Mouse (Mus musculus): ENCODE data around the gene Lypd4. TPM values are rescaled to one million over a fixed set of nuclear protein-coding genes. Genes with fewer than 3 reads are reported as not detected.

Gene Lypd4
- polyA plus RNA-seq (2015; fragmentation: Nextera tagmentation; extraction: Ambion mirVana) = not detected in 2 replicates

DNA sequence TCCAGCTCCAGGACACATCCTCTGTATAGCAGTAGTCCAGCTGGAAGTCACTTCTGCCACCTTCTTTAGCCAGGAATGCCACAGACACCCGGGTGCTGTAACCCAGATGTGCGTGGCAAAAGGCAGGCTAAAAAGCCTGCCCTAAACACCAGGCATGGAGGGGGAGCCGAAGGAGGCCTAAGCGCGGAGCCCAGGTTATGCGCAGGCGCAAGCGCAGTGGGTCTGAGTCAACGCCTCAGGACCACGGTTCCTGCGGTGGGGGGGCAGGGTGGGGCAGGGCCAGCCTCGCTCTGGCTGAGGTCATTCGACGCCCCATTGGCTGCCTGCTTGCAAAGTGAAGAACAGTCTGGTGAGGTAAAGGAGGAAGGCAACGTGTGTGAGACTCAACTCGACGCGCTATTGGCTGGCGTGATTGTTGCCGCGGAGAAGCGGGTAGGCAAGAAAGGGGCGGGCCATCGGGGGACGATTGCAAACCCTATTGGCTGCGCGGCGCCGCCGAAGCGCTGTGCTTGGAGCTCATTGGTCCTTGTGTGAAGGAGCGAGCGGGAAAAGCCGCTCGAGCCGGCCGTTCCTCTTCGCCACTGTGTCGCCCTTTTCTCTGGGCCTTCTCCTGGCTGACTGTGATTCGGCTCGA is at the start of gene Lypd4, which contains the start of gene Dmrtc2:
Lypd4 (minus strand) TSS at position 410 of the 634 bp plus-strand sequence.
Dmrtc2 (plus strand) TSS at position 526 of the 634 bp plus-strand sequence.
- Histone ChIP-seq H3K27me3 (replicated peaks) (peaks cover 62% of the 10 kb centered on the region), H3K27ac (replicated peaks) (no peak within 1 kb of the TSS), H3K4me2 (no peak within 1 kb of the TSS), H3K4me3 (no peak within 1 kb of the TSS), H3K9me3 (peaks cover 7% of the 10 kb centered on the region; the same call in 1 of the 2 replicates), H3K36me3 (no peaks in the 10 kb centered on the region), H3K9ac (no peak within 1 kb of the TSS), H3K4me1 (no peaks in the 10 kb centered on the region)
- ATAC-seq (ENCODE audit: extremely low read depth, insufficient number of reproducible peaks, low FRiP score, low TSS enrichment) = no peak
- WGBS = 37% methylated on average over 40 of the region's 41 CpGs

DNA sequence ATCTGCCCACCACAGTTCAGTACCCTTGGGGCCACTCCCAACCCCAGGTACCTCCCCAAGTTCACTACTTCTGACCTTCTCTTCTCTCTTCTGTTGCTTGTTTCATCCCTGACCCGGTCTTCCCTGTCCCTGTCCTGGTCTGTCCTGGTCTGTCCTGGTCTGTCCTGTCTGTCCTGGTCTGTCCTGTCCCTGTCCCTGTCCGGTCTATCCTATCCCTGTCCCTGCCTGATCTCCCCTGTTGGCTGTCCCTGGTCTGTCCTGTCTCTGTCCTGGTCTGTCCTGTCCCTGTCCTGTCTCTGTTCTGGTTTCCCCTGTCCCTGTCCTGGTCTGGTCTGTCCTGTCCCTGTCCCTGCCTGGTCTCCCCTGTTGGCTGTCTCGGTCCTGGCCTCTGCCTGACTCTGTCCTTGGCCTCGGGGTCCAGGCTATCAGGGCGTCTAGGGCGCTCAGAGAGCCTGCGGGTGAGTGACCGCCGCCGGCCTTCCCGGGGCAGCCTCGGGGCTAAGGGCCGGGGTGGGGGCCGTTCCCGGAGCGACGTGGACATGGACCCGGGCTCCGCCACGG is 49.1 kb upstream of the Lypd4 start:
- 88% methylated on average over 20 of the region's 20 CpGs for WGBS
- H3K4me2 ChIP-seq = no peak overlapping the region
- H3K9ac ChIP-seq = no peak overlapping the region
- no peaks in the 10 kb centered on the region for H3K4me1 ChIP-seq
- H3K9me3 ChIP-seq = no peaks in the 10 kb centered on the region
- ATAC-seq (ENCODE audit: extremely low read depth, insufficient number of reproducible peaks, low FRiP score, low TSS enrichment) = peak; percentile 26; the same call in 1 of the 2 replicates
- H3K27me3 ChIP-seq (replicated peaks) = no peaks in the 10 kb centered on the region
- H3K36me3 ChIP-seq = peaks cover 73% of the 10 kb centered on the region
- no peak overlapping the region for H3K4me3 ChIP-seq
- no peak overlapping the region for H3K27ac ChIP-seq (replicated peaks)

DNA sequence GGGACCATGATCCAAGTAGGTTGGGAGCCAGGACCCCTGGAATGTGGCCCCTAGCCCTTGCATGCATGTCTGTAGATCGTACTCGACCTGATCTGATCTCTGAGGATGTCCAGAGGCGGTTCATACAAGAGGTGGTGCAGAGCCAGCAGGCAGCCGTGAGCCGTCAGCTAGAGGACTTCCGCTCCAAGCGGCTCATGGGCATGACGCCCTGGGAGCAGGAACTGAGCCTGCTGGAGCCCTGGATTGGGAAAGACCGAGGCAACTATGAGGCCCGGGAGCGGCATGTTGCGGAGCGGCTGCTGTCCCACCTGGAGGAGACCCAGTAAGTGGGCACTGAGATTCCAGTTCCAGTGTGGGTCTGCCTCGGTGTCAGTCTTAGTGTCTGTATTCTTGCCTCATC is 42.7 kb upstream of the Lypd4 start:
- Histone ChIP-seq H3K4me1 (peaks cover 3% of the 10 kb centered on the region), H3K27me3 (replicated peaks) (no peaks in the 10 kb centered on the region), H3K4me3 (no peak overlapping the region), H3K27ac (replicated peaks) (no peak overlapping the region), H3K36me3 (peaks cover 70% of the 10 kb centered on the region), H3K4me2 (no peak overlapping the region), H3K9me3 (no peaks in the 10 kb centered on the region), H3K9ac (no peak overlapping the region)
- 89% methylated on average over 14 of the region's 14 CpGs for WGBS
- ATAC-seq (ENCODE audit: extremely low read depth, insufficient number of reproducible peaks, low FRiP score, low TSS enrichment) = no peak

DNA sequence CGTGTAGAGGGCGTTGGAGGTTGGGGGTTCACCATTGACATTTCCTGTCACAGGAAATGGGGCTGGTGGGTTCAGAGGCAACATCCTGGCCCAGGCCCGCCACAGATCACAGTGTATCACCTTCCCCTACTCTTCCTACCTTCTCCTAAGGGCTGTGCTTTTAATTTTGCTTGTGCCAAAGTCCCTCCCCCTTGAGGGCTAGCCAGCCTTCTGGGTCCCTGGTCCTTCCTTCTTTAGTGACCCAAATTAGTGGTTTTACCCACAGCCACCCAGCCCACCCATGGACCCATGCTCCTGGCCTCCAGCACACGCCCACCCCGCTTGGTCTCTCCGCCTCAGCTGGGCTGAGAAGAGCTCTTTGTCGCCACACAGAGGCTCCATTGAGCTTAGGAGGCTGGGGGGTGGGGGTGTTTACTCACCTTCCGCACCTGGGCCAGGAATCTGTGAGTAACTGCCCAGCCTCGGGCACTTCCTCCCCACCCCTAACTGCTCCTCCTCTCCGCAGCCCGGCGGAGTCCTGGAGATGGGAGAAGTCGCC is 37.5 kb upstream of the Lypd4 start:
- ATAC-seq (ENCODE audit: extremely low read depth, insufficient number of reproducible peaks, low FRiP score, low TSS enrichment) = no peak

DNA sequence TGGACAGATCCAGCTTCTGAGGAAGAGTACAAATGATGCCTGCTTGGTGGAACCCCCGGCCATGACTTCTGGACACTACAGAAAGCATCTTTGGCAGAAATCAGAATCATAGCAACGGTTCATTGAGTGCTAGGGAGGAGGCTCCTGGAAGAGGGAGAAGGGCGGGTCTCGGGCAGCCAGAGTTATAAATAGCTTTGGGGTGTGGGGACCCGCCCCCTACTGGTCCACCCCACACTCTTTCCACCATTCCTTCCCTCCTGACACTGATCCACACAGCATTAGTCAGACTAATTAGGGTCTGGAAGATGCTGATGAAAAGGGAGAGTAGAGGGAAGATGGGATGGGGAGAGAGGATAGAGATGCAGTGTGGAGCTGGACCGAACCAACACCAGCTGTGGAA is 36.8 kb upstream of the Lypd4 start:
- H3K9ac ChIP-seq = peak overlapping the region; percentile 33
- ATAC-seq (ENCODE audit: extremely low read depth, insufficient number of reproducible peaks, low FRiP score, low TSS enrichment) = no peak
- H3K27ac ChIP-seq (replicated peaks) = no peak overlapping the region
- H3K27me3 ChIP-seq (replicated peaks) = no peaks in the 10 kb centered on the region
- H3K4me2 ChIP-seq = peak overlapping the region; percentile 30
- no peaks in the 10 kb centered on the region for H3K9me3 ChIP-seq
- peaks cover 47% of the 10 kb centered on the region for H3K4me1 ChIP-seq
- no peak overlapping the region for H3K4me3 ChIP-seq
- 18% methylated on average over 6 of the region's 6 CpGs for WGBS
- H3K36me3 ChIP-seq = peaks cover 41% of the 10 kb centered on the region

More for the DNA sequence above, 37.5 kb upstream of the Lypd4 start:
- H3K4me2 ChIP-seq = peak overlapping the region; percentile 30
- no peaks in the 10 kb centered on the region for H3K27me3 ChIP-seq (replicated peaks)
- 0 out of 2 replicates have a peak overlapping the region, but pooled peaks have one; percentile 15 for H3K27ac ChIP-seq (replicated peaks)
- no peak overlapping the region for H3K4me3 ChIP-seq
- H3K9me3 ChIP-seq = no peaks in the 10 kb centered on the region
- 30% methylated on average over 13 of the region's 13 CpGs for WGBS
- H3K36me3 ChIP-seq = peaks cover 48% of the 10 kb centered on the region
- H3K4me1 ChIP-seq = peaks cover 40% of the 10 kb centered on the region
- peak overlapping the region; percentile 33 for H3K9ac ChIP-seq

GRCm38 (mm10) chr7:24904936-24905335 is 35.2 kb upstream of the Lypd4 start:
- no peak for ATAC-seq (ENCODE audit: extremely low read depth, insufficient number of reproducible peaks, low FRiP score, low TSS enrichment)
- H3K36me3 ChIP-seq = peaks cover 26% of the 10 kb centered on the region
- peak overlapping the region; percentile 84 for H3K4me3 ChIP-seq
- peak overlapping the region; percentile 74; the same call in 1 of the 2 replicates for H3K27ac ChIP-seq (replicated peaks)
- H3K9ac ChIP-seq = peak overlapping the region; percentile 90
- 11% methylated on average over 3 of the region's 3 CpGs for WGBS
- H3K27me3 ChIP-seq (replicated peaks) = no peaks in the 10 kb centered on the region
- peak overlapping the region; percentile 81 for H3K4me2 ChIP-seq
- H3K4me1 ChIP-seq = peaks cover 47% of the 10 kb centered on the region
- no peaks in the 10 kb centered on the region for H3K9me3 ChIP-seq

GRCm38 (mm10) chr7:24904070-24904483 is 34.3 kb upstream of the Lypd4 start:
- peak overlapping the region; percentile 92 for H3K27ac ChIP-seq (replicated peaks)
- H3K4me3 ChIP-seq = peak overlapping the region; percentile 84
- WGBS = under 1% methylated on average over 30 of the region's 30 CpGs
- H3K4me1 ChIP-seq = peaks cover 47% of the 10 kb centered on the region
- peak; percentile 96 for ATAC-seq (ENCODE audit: extremely low read depth, insufficient number of reproducible peaks, low FRiP score, low TSS enrichment)
- peak overlapping the region; percentile 93 for H3K9ac ChIP-seq
- H3K27me3 ChIP-seq (replicated peaks) = no peaks in the 10 kb centered on the region
- peaks cover 18% of the 10 kb centered on the region for H3K36me3 ChIP-seq
- H3K4me2 ChIP-seq = peak overlapping the region; percentile 81
- no peaks in the 10 kb centered on the region for H3K9me3 ChIP-seq

- Histone ChIP-seq H3K9ac (peak overlapping the region; percentile 93), H3K4me1 (peaks cover 47% of the 10 kb centered on the region), H3K4me2 (peak overlapping the region; percentile 81), H3K4me3 (peak overlapping the region; percentile 84), H3K27ac (replicated peaks) (peak overlapping the region; percentile 92), H3K9me3 (no peaks in the 10 kb centered on the region), H3K36me3 (peaks cover 12% of the 10 kb centered on the region), H3K27me3 (replicated peaks) (no peaks in the 10 kb centered on the region)
- WGBS = 23% methylated on average over 10 of the region's 10 CpGs
- ATAC-seq (ENCODE audit: extremely low read depth, insufficient number of reproducible peaks, low FRiP score, low TSS enrichment) = no peak
These were observed 33.7 kb upstream of the Lypd4 start for GRCm38 (mm10) chr7:24903444-24903825.

DNA sequence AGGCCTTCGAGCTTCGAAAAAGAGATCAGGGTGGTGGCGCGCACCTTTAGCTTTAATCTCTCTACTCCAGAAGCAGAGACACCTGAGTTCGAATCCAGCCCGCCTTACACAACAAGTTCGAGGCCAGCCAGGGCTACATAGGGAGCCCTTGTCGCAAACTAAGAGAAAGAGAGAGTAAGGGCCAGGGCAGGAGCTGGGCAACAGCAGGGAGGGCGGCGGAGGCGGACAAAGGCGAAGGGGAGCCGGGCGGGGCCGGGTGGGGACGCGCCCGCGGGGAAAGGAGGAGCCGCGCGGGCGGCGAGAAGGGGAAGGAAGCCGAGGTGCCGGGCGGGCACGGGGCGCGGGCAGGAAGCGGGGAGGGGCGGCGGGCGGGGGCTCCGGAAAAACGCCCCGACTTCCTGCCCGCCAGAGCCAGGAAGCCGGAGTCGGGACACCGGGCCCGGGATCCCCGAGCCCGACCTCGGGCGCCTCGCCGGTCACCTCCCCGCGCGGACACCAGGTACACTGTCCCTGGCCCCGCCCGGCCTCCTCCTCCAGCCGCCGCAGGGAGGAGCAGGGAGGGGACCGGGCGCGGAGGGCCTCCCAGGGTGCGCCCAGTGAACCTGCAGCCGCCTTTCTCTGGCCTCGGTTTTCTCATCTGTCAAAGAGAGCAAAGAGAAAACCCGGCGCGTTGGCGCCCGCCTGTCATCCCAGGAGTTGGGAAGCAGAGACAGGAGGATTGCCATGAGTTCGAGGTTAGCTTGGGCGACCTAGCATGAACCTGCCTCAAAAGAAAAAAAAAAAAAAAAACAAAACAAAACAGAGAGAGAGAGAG is 33.1 kb upstream of the Lypd4 start, which contains the start of gene Arhgef1:
Arhgef1 (plus strand) TSS at position 283 of the 814 bp plus-strand sequence.
- ATAC-seq (ENCODE audit: extremely low read depth, insufficient number of reproducible peaks, low FRiP score, low TSS enrichment) = peak; percentile 32; the same call in 1 of the 2 replicates
- Histone ChIP-seq H3K4me1 (peaks cover 47% of the 10 kb centered on the region), H3K27ac (replicated peaks) (peak within 1 kb of the TSS; percentile 92), H3K4me2 (peak within 1 kb of the TSS; percentile 81), H3K9ac (peak within 1 kb of the TSS; percentile 93), H3K36me3 (peaks cover 6% of the 10 kb centered on the region), H3K9me3 (no peaks in the 10 kb centered on the region), H3K4me3 (peak within 1 kb of the TSS; percentile 84), H3K27me3 (replicated peaks) (no peaks in the 10 kb centered on the region)
- WGBS = 6% methylated on average over 59 of the region's 68 CpGs

- Histone ChIP-seq H3K27ac (replicated peaks) (peak overlapping the region; percentile 92), H3K9ac (peak overlapping the region; percentile 93), H3K4me1 (peaks cover 42% of the 10 kb centered on the region), H3K4me3 (peak overlapping the region; percentile 84), H3K4me2 (peak overlapping the region; percentile 81), H3K27me3 (replicated peaks) (no peaks in the 10 kb centered on the region), H3K36me3 (peaks cover under 1% of the 10 kb centered on the region; the same call in 1 of the 2 replicates), H3K9me3 (no peaks in the 10 kb centered on the region)
- WGBS = 33% methylated on average over 2 of the region's 2 CpGs
- ATAC-seq (ENCODE audit: extremely low read depth, insufficient number of reproducible peaks, low FRiP score, low TSS enrichment) = no peak
These were observed 32.5 kb upstream of the Lypd4 start for GRCm38 (mm10) chr7:24902264-24902629.

- Histone ChIP-seq H3K4me1 (peaks cover 38% of the 10 kb centered on the region), H3K4me2 (peak overlapping the region; percentile 81), H3K36me3 (no peaks in the 10 kb centered on the region), H3K27ac (replicated peaks) (peak overlapping the region; percentile 92), H3K27me3 (replicated peaks) (no peaks in the 10 kb centered on the region), H3K9ac (peak overlapping the region; percentile 93), H3K9me3 (no peaks in the 10 kb centered on the region), H3K4me3 (peak overlapping the region; percentile 84)
- WGBS = 56% methylated on average over 1 of the region's 1 CpGs
- no peak for ATAC-seq (ENCODE audit: extremely low read depth, insufficient number of reproducible peaks, low FRiP score, low TSS enrichment)
These were observed 32.1 kb upstream of the Lypd4 start for GRCm38 (mm10) chr7:24901842-24902241.

All from heart, embryonic 13.5 days (tissue).